In the genomic region with DNA sequence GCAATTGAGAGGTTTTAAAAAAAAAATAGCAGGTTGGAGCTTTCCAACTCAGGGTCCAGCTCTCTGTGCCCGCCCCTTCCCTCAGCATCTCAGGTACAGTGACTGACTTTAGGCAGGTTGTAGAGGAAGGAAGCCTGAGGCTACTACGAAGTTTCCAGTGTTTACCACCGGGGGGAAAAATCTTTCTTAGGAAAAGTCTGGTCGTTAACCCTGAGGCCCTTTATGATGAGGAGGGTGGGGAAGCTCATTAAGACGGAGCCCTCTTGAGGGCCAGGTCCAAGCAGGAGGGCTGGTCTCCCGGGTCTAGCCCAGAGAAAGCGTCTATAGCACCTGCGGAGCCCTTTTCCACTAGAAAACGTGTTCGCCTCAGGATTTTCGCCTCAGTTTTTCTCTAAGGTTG, we compare ENCODE assay signal across 7 mouse cellular contexts. TPM values are rescaled to one million over a fixed set of nuclear protein-coding genes. Genes with fewer than 3 reads are reported as not detected.
DNase-seq lines count a peak whose midpoint lies in the region; ATAC-seq lines count a peak whose summit lies in the region.

No protein-coding gene starts in this region.

- H3K9me3 ChIP-seq in neural tube, embryonic 11.5 days (ENCODE audit: control insufficient read depth, low read length) = no peaks in the 10 kb centered on the region
- no peaks in the 10 kb centered on the region for H3K9me3 ChIP-seq in embryonic facial prominence, embryonic 12.5 days
- H3K9me3 ChIP-seq in intestine, embryonic 15.5 days = no peaks in the 10 kb centered on the region
- H3K9me3 ChIP-seq in neural tube, embryonic 12.5 days = no peaks in the 10 kb centered on the region

- peak overlapping the region; percentile 84 for H3K9ac ChIP-seq in neural tube, embryonic 11.5 days (ENCODE audit: low read length)
- peak overlapping the region; percentile 87 for H3K9ac ChIP-seq in embryonic facial prominence, embryonic 12.5 days
- peak overlapping the region; percentile 85 for H3K9ac ChIP-seq in intestine, embryonic 15.5 days
- H3K9ac ChIP-seq in neural tube, embryonic 12.5 days = peak overlapping the region; percentile 88

- peak overlapping the region; percentile 98 for H3K27ac ChIP-seq in neural tube, embryonic 11.5 days (ENCODE audit: low read depth, low read length)
- peak overlapping the region; percentile 92 for H3K27ac ChIP-seq in embryonic facial prominence, embryonic 12.5 days
- peak overlapping the region; percentile 89 for H3K27ac ChIP-seq in intestine, embryonic 15.5 days
- peak overlapping the region; percentile 92; the same call in 1 of the 2 replicates for H3K27ac ChIP-seq in neural tube, embryonic 12.5 days

- WGBS in neural tube, embryonic 11.5 days = under 1% methylated on average over 11 of the region's 11 CpGs
- WGBS in embryonic facial prominence, embryonic 12.5 days = under 1% methylated on average over 11 of the region's 11 CpGs
- under 1% methylated on average over 11 of the region's 11 CpGs for WGBS in intestine, embryonic 15.5 days
- 1% methylated on average over 11 of the region's 11 CpGs for WGBS in neural tube, embryonic 12.5 days

- peaks cover 5% of the 10 kb centered on the region; the same call in 1 of the 2 replicates for H3K4me1 ChIP-seq in neural tube, embryonic 11.5 days (ENCODE audit: control insufficient read depth, insufficient read depth, low read length)
- peaks cover 8% of the 10 kb centered on the region; the same call in 1 of the 2 replicates for H3K4me1 ChIP-seq in embryonic facial prominence, embryonic 12.5 days
- 0 out of 2 replicates have a peak, but pooled peaks cover 4% of the 10 kb centered on the region for H3K4me1 ChIP-seq in intestine, embryonic 15.5 days (replicated peaks)
- H3K4me1 ChIP-seq in neural tube, embryonic 12.5 days = peaks cover 13% of the 10 kb centered on the region; the same call in 1 of the 2 replicates

- no peaks in the 10 kb centered on the region for H3K27me3 ChIP-seq in neural tube, embryonic 11.5 days (ENCODE audit: control insufficient read depth, insufficient read depth, low read length)
- no peaks in the 10 kb centered on the region for H3K27me3 ChIP-seq in embryonic facial prominence, embryonic 12.5 days
- H3K27me3 ChIP-seq in intestine, embryonic 15.5 days (replicated peaks) = no peaks in the 10 kb centered on the region
- no peaks in the 10 kb centered on the region for H3K27me3 ChIP-seq in neural tube, embryonic 12.5 days (replicated peaks)

- DNase-seq in neural tube, embryonic 11.5 days (ENCODE audit: low spot score) = no peak
- no peak for DNase-seq in neural tube, embryonic 10.5 days (ENCODE audit: extremely low spot score, low spot score)
- no peak for DNase-seq in cerebellum, adult 9-11 months
- DNase-seq in adrenal gland, postnatal 4 days (ENCODE audit: low spot score in 2 of 2) = no peak

- no peaks in the 10 kb centered on the region for H3K36me3 ChIP-seq in neural tube, embryonic 11.5 days (ENCODE audit: control insufficient read depth, insufficient read depth, low read length)
- no peaks in the 10 kb centered on the region for H3K36me3 ChIP-seq in embryonic facial prominence, embryonic 12.5 days
- H3K36me3 ChIP-seq in intestine, embryonic 15.5 days = no peaks in the 10 kb centered on the region
- no peaks in the 10 kb centered on the region for H3K36me3 ChIP-seq in neural tube, embryonic 12.5 days

- peak overlapping the region; percentile 90 for H3K4me3 ChIP-seq in neural tube, embryonic 11.5 days (ENCODE audit: low read depth, low read length)
- peak overlapping the region; percentile 86 for H3K4me3 ChIP-seq in embryonic facial prominence, embryonic 12.5 days
- peak overlapping the region; percentile 82 for H3K4me3 ChIP-seq in intestine, embryonic 15.5 days (replicated peaks)
- H3K4me3 ChIP-seq in neural tube, embryonic 12.5 days = peak overlapping the region; percentile 71

- peak overlapping the region; percentile 89 for H3K4me2 ChIP-seq in neural tube, embryonic 11.5 days (ENCODE audit: low read depth)
- H3K4me2 ChIP-seq in embryonic facial prominence, embryonic 12.5 days (replicated peaks) = peak overlapping the region; percentile 68
- peak overlapping the region; percentile 91 for H3K4me2 ChIP-seq in intestine, embryonic 15.5 days (replicated peaks)
- H3K4me2 ChIP-seq in neural tube, embryonic 12.5 days (replicated peaks) = peak overlapping the region; percentile 83

- ATAC-seq in neural tube, embryonic 11.5 days (ENCODE audit: insufficient read depth, low FRiP score, low TSS enrichment) = 0 out of 2 replicates have a peak, but pooled peaks have one; percentile 14
- ATAC-seq in embryonic facial prominence, embryonic 12.5 days (ENCODE audit: insufficient number of reproducible peaks, insufficient read depth, low FRiP score, low TSS enrichment) = no peak
- peak; percentile 78 for ATAC-seq in intestine, embryonic 15.5 days
- no peak for ATAC-seq in neural tube, embryonic 12.5 days (ENCODE audit: low FRiP score, low read depth)

RNA-seq across cellular contexts. Expression of a gene that starts 0.6 kb away (rescaled TPM):
- 11.9 and 14.3 TPM in 2 replicates for polyA plus RNA-seq in neural tube, embryonic 11.5 days (2014; fragmentation: Nextera tagmentation; extraction: Ambion mirVana)
- polyA plus RNA-seq in embryonic facial prominence, embryonic 12.5 days (2016; fragmentation: Nextera tagmentation; extraction: Ambion mirVana) = 9.9 and 10.5 TPM in 2 replicates
- polyA plus RNA-seq in intestine, embryonic 15.5 days (2015; fragmentation: Nextera tagmentation; extraction: Ambion mirVana) = 5.7 and 5.8 TPM in 2 replicates
- polyA plus RNA-seq in neural tube, embryonic 12.5 days (2016; fragmentation: Nextera tagmentation; extraction: Ambion mirVana) = 13.8 and 14.3 TPM in 2 replicates
- 10 to 100 TPM; 21.8 to 22.1 TPM for total RNA-seq in adrenal gland, postnatal 4 days (2021)

RNA-seq across cellular contexts. Expression of a gene that starts 26.7 kb away (rescaled TPM):
- polyA plus RNA-seq in neural tube, embryonic 11.5 days (2014; fragmentation: Nextera tagmentation; extraction: Ambion mirVana) = 0.21 and 0.59 TPM in 2 replicates
- polyA plus RNA-seq in embryonic facial prominence, embryonic 12.5 days (2016; fragmentation: Nextera tagmentation; extraction: Ambion mirVana) = 0.32 and 0.38 TPM in 2 replicates
- polyA plus RNA-seq in intestine, embryonic 15.5 days (2015; fragmentation: Nextera tagmentation; extraction: Ambion mirVana) = 0.24 and 0.47 TPM in 2 replicates
- polyA plus RNA-seq in neural tube, embryonic 12.5 days (2016; fragmentation: Nextera tagmentation; extraction: Ambion mirVana) = 0.36 and 0.62 TPM in 2 replicates
- under 1 TPM; 0.20 to 0.48 TPM for total RNA-seq in adrenal gland, postnatal 4 days (2021)

Comparison
In these comparisons a context has a peak if more than half of its experiments do, and no peak if none do; other contexts are left out.
1. ATAC-seq: peak in neural tube, embryonic 11.5 days (single experiment) and intestine, embryonic 15.5 days (single experiment); none in embryonic facial prominence, embryonic 12.5 days (single experiment) and neural tube, embryonic 12.5 days (single experiment).
2. Peak in every context shown above with its lines, with median percentiles within 50 percentile points of each other: H3K27ac ChIP-seq, H3K4me2 ChIP-seq, H3K4me3 ChIP-seq and H3K9ac ChIP-seq.